Mouse (Mus musculus): Measurements from ENCODE around the gene Slc9a6. TPM values are rescaled to one million over a fixed set of nuclear protein-coding genes. Genes with fewer than 3 reads are reported as not detected.

The Slc9a6 gene
- polyA plus RNA-seq, 1 experiment = 8.5 TPM

DNA sequence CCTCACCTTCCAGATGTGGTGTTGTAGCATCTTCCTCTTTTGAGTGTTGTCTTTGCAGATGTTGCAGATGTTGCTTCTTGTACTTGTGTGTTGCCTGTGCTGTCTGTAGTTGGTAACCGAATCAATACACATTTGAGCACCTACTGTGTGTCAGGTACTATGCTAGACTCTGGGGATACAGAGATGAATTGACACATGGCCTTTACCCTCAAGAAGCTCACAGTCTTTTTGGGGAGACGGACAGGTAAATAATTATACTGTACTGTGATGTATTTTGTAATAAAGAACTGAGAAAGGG is 40.7 kb downstream of the Slc9a6 start:
- H3K4me3 ChIP-seq (ENCODE audit: extremely low read depth, insufficient read depth, insufficient read length) = no peak overlapping the region
- H3K36me3 ChIP-seq (ENCODE audit: control insufficient read depth, insufficient read depth, low read length) = peaks cover 1% of the 10 kb centered on the region; the same call in 1 of the 2 replicates
- TF ChIP-seq CTCF (IDR thresholded peaks at IDR 0.05; ENCODE audit: extremely low read depth, insufficient read depth, insufficient read length, insufficient replicate concordance) = no peak
- WGBS = 81% methylated on average over 2 of the region's 2 CpGs
- H3K27ac ChIP-seq (ENCODE audit: insufficient read depth, low read length) = no peak overlapping the region
- no peaks in the 10 kb centered on the region for H3K4me1 ChIP-seq (ENCODE audit: control insufficient read depth, insufficient read depth, insufficient read length)
- no peak for DNase-seq (ENCODE audit: low read depth in 1 of 2, low spot score in 2 of 2)
- H3K27me3 ChIP-seq (ENCODE audit: control insufficient read depth, insufficient read depth, low read length) = no peaks in the 10 kb centered on the region

DNA sequence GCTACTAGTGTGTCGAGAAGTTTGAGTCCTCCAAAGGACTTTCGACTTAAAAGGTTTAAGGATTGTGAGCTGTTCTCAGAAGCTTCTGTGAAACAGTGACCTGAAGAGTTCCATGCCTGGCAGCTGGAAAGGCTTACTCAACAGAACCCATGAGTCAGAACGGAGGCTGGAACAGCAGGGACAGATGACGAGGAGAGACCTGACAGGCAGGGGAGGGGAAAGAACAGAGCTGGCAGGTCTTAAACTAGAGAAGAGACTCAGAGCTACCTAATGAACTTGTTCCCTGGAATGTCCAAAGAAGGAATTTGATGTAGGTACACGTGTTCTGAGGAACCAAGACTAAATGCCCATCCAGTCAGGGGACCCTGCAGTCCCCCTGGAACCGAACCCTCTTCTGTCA is 41.3 kb downstream of the Slc9a6 start:
- no peak for DNase-seq (ENCODE audit: low read depth in 1 of 2, low spot score in 2 of 2)
- H3K27me3 ChIP-seq (ENCODE audit: control insufficient read depth, insufficient read depth, low read length) = no peaks in the 10 kb centered on the region
- peaks cover 1% of the 10 kb centered on the region; the same call in 1 of the 2 replicates for H3K36me3 ChIP-seq (ENCODE audit: control insufficient read depth, insufficient read depth, low read length)
- H3K4me1 ChIP-seq (ENCODE audit: control insufficient read depth, insufficient read depth, insufficient read length) = no peaks in the 10 kb centered on the region
- no peak overlapping the region for H3K4me3 ChIP-seq (ENCODE audit: extremely low read depth, insufficient read depth, insufficient read length)
- TF ChIP-seq CTCF (IDR thresholded peaks at IDR 0.05; ENCODE audit: extremely low read depth, insufficient read depth, insufficient read length, insufficient replicate concordance) (no peak), POLR2A (IDR thresholded peaks at IDR 0.05; ENCODE audit: low read depth, low read length) (no peak)
- WGBS = 79% methylated on average over 6 of the region's 6 CpGs
- H3K27ac ChIP-seq (ENCODE audit: insufficient read depth, low read length) = no peak overlapping the region

DNA sequence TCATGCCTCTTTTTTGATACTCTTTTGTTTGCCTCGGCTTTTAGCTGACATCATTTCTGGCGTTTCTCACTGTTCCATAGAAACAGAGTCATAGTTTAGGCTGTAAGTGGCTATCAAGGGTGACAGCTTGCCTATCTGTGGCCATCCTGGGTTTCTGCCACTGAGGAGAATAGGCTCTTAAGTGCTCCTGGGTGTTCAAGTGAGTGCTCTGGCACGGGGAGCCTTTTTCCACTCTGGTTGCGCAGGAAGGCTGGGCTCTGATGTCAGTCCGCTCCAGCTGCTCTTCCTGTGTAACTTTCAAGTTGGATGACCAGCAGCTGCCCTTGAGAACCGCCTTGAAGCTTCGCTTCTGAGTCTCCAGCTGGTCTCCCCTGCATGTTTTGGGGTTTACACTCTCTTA is 42.2 kb downstream of the Slc9a6 start:
- Histone ChIP-seq H3K4me1 (ENCODE audit: control insufficient read depth, insufficient read depth, insufficient read length) (no peaks in the 10 kb centered on the region), H3K27me3 (ENCODE audit: control insufficient read depth, insufficient read depth, low read length) (no peaks in the 10 kb centered on the region), H3K27ac (ENCODE audit: insufficient read depth, low read length) (no peak overlapping the region), H3K4me3 (ENCODE audit: extremely low read depth, insufficient read depth, insufficient read length) (no peak overlapping the region), H3K36me3 (ENCODE audit: control insufficient read depth, insufficient read depth, low read length) (peaks cover 1% of the 10 kb centered on the region; the same call in 1 of the 2 replicates)
- 74% methylated on average over 7 of the region's 7 CpGs for WGBS
- TF ChIP-seq CTCF (IDR thresholded peaks at IDR 0.05; ENCODE audit: extremely low read depth, insufficient read depth, insufficient read length, insufficient replicate concordance) (no peak), POLR2A (IDR thresholded peaks at IDR 0.05; ENCODE audit: low read depth, low read length) (no peak)
- DNase-seq (ENCODE audit: low read depth in 1 of 2, low spot score in 2 of 2) = no peak

DNA sequence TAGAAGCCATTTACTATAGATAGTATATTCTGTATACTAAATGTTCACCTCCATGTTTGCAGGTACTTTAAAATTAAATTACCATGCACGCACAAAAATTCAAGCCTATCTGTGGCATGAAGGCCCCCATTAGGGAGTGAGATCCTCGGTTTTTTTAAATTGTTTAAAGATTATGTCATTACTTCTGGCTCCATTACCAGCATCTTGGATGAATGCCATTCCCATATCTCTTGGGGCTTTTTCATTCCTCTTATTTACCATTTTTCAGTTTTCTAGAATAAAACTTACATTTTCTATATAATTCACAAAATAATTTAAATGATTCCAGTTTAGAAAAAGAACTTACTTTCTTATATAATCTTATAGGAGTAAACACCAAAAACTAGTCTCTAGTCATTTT is 46.1 kb downstream of the Slc9a6 start:
- no peak for DNase-seq (ENCODE audit: low read depth in 1 of 2, low spot score in 2 of 2)
- H3K4me3 ChIP-seq (ENCODE audit: extremely low read depth, insufficient read depth, insufficient read length) = no peak overlapping the region
- no peak for TF ChIP-seq POLR2A (IDR thresholded peaks at IDR 0.05; ENCODE audit: low read depth, low read length)
- no peak for TF ChIP-seq CTCF (IDR thresholded peaks at IDR 0.05; ENCODE audit: extremely low read depth, insufficient read depth, insufficient read length, insufficient replicate concordance)
- 78% methylated on average over 2 of the region's 2 CpGs for WGBS
- no peaks in the 10 kb centered on the region for H3K4me1 ChIP-seq (ENCODE audit: control insufficient read depth, insufficient read depth, insufficient read length)
- no peaks in the 10 kb centered on the region for H3K27me3 ChIP-seq (ENCODE audit: control insufficient read depth, insufficient read depth, low read length)
- H3K36me3 ChIP-seq (ENCODE audit: control insufficient read depth, insufficient read depth, low read length) = peaks cover 1% of the 10 kb centered on the region; the same call in 1 of the 2 replicates
- H3K27ac ChIP-seq (ENCODE audit: insufficient read depth, low read length) = no peak overlapping the region

DNA sequence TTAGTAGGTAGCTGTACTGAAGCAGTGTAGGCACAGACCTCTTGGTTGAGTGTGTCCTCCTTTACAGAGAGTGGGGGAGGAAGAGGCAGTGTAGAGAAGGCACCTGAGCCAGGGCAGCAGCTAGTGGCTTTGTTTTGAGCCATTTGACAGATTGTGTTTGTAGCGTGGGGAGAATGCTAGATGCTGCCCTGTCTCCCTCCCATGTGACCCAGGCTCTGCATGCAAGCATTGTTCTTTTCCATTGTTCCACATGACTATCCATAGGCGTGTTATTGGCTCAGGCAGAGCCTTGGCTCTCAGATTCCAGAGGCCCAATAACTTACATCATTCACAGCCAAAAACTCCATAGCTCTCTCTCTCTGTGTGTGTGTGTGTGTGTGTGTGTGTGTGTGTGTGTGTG is 49.7 kb downstream of the Slc9a6 start:
- no peak for TF ChIP-seq CTCF (IDR thresholded peaks at IDR 0.05; ENCODE audit: extremely low read depth, insufficient read depth, insufficient read length, insufficient replicate concordance)
- no peak for TF ChIP-seq POLR2A (IDR thresholded peaks at IDR 0.05; ENCODE audit: low read depth, low read length)
- H3K36me3 ChIP-seq (ENCODE audit: control insufficient read depth, insufficient read depth, low read length) = no peaks in the 10 kb centered on the region; the same call in 1 of the 2 replicates
- H3K4me3 ChIP-seq (ENCODE audit: extremely low read depth, insufficient read depth, insufficient read length) = no peak overlapping the region
- H3K27ac ChIP-seq (ENCODE audit: insufficient read depth, low read length) = no peak overlapping the region
- no peak for DNase-seq (ENCODE audit: low read depth in 1 of 2, low spot score in 2 of 2)
- no peaks in the 10 kb centered on the region for H3K4me1 ChIP-seq (ENCODE audit: control insufficient read depth, insufficient read depth, insufficient read length)
- no peaks in the 10 kb centered on the region for H3K27me3 ChIP-seq (ENCODE audit: control insufficient read depth, insufficient read depth, low read length)
- WGBS = 84% methylated on average over 2 of the region's 2 CpGs

DNA sequence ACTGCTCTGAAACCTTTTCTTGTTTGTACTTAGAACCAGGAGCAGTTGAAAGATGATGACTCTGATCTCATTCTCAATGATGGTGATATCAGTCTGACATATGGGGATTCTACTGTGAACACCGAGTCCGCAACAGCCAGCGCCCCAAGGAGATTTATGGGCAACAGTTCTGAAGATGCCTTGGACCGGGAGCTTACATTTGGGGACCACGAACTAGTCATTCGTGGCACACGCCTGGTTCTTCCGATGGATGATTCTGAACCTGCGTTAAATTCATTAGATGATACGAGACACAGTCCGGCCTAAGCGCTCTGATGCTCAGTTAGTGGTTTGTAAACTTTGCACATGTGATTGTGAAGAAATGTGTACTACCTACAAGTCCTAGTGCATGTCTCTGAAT is 51.6 kb downstream of the Slc9a6 start:
- Histone ChIP-seq H3K27ac (ENCODE audit: insufficient read depth, low read length) (no peak overlapping the region), H3K27me3 (ENCODE audit: control insufficient read depth, insufficient read depth, low read length) (no peaks in the 10 kb centered on the region), H3K36me3 (ENCODE audit: control insufficient read depth, insufficient read depth, low read length) (no peaks in the 10 kb centered on the region; the same call in 1 of the 2 replicates), H3K4me3 (ENCODE audit: extremely low read depth, insufficient read depth, insufficient read length) (no peak overlapping the region), H3K4me1 (ENCODE audit: control insufficient read depth, insufficient read depth, insufficient read length) (no peaks in the 10 kb centered on the region)
- no peak for DNase-seq (ENCODE audit: low read depth in 1 of 2, low spot score in 2 of 2)
- 93% methylated on average over 12 of the region's 12 CpGs for WGBS
- TF ChIP-seq CTCF (IDR thresholded peaks at IDR 0.05; ENCODE audit: extremely low read depth, insufficient read depth, insufficient read length, insufficient replicate concordance) (no peak), POLR2A (IDR thresholded peaks at IDR 0.05; ENCODE audit: low read depth, low read length) (no peak)

DNA sequence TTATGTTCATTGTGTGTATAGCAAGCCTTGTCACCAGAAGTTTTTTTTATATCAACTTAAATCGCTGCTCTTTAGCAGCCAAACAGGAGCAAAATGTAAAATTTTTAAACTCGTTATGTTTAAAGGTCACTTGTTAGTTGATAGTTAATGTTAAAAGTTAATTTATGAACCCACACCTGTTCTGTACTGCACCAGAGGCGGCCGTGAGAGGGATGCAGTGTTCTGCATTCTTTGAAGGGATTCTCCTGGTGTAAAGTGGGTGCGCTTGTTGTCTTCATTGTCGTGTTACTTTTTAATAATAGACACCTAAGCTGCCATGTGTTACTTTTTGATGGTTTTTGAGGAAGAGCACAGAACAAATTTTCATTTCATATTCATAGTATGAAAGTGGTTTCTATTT is 52.8 kb downstream of the Slc9a6 start:
- Histone ChIP-seq H3K4me3 (ENCODE audit: extremely low read depth, insufficient read depth, insufficient read length) (no peak overlapping the region), H3K27ac (ENCODE audit: insufficient read depth, low read length) (no peak overlapping the region), H3K27me3 (ENCODE audit: control insufficient read depth, insufficient read depth, low read length) (no peaks in the 10 kb centered on the region), H3K36me3 (ENCODE audit: control insufficient read depth, insufficient read depth, low read length) (no peaks in the 10 kb centered on the region; the same call in 1 of the 2 replicates), H3K4me1 (ENCODE audit: control insufficient read depth, insufficient read depth, insufficient read length) (no peaks in the 10 kb centered on the region)
- 94% methylated on average over 6 of the region's 6 CpGs for WGBS
- DNase-seq (ENCODE audit: low read depth in 1 of 2, low spot score in 2 of 2) = no peak
- TF ChIP-seq CTCF (IDR thresholded peaks at IDR 0.05; ENCODE audit: extremely low read depth, insufficient read depth, insufficient read length, insufficient replicate concordance) (no peak), POLR2A (IDR thresholded peaks at IDR 0.05; ENCODE audit: low read depth, low read length) (no peak)
